Mouse (Mus musculus) limb, embryonic 15.5 days (tissue): ENCODE data around the gene Elovl6. TPM values are rescaled to one million over a fixed set of nuclear protein-coding genes. Genes with fewer than 3 reads are reported as not detected.

ENCODE experiments used
- ATAC-seq: fragments of 200-750 bp; cut with Nextera tagmentation; 2 replicates; pipeline ENCODE4 v1.8.0; 2017; ENCODE audit warnings: low read depth, moderate TSS enrichment; ENCODE audit not compliant: insufficient number of reproducible peaks, low FRiP score, low TSS enrichment
- H3K27ac ChIP-seq: fragments of 300-500 bp; sonication (generic); 2 replicates; pipeline ENCODE4 v1.5.1; 2015; ENCODE audit warnings: moderate library complexity, mild to moderate bottlenecking, inconsistent platforms
- H3K27me3 ChIP-seq: fragments of 300-500 bp; sonication (generic); 2 replicates; pipeline ENCODE4 v1.6.1; 2015; ENCODE audit warnings: inconsistent platforms
- H3K36me3 ChIP-seq: fragments of 300-500 bp; sonication (generic); 2 replicates; pipeline ENCODE4 v1.6.1; 2015; ENCODE audit warnings: inconsistent platforms
- H3K4me1 ChIP-seq: fragments of 300-500 bp; sonication (generic); 2 replicates; pipeline ENCODE4 v1.6.1; 2015; ENCODE audit warnings: inconsistent platforms
- H3K4me2 ChIP-seq: fragments of 300-500 bp; sonication (generic); 2 replicates; pipeline ENCODE4 v1.6.1; 2015; ENCODE audit warnings: mild to moderate bottlenecking, inconsistent platforms
- H3K4me3 ChIP-seq: fragments of 300-500 bp; sonication (generic); 2 replicates; pipeline ENCODE4 v1.5.1; 2015; ENCODE audit warnings: mild to moderate bottlenecking, inconsistent platforms
- H3K9ac ChIP-seq: fragments of 300-500 bp; sonication (generic); 2 replicates; pipeline ENCODE4 v1.6.1; 2015; ENCODE audit warnings: inconsistent platforms
- H3K9me3 ChIP-seq: fragments of 300-500 bp; sonication (generic); 2 replicates; pipeline ENCODE4 v1.6.1; 2016; ENCODE audit warnings: inconsistent platforms
- WGBS: fragments of 180-500 bp; shearing (Covaris S2); methylation state at CpG from one replicate; pipeline ENCODE4 v1.1.7; 2015; 5-methylcytosine and 5-hydroxymethylcytosine counted together
- polyA plus RNA-seq: library from polyadenylated mRNA; unstranded; fragments of >200 nt; fragmentation: Nextera tagmentation; extraction: Ambion mirVana; gene quantifications from 2 replicates; pipeline ENCODE4 v1.2.1, GENCODE M21; 2015

The Elovl6 gene
- polyA plus RNA-seq, 1 experiment from 2014 or later: 23.3 TPM

DNA sequence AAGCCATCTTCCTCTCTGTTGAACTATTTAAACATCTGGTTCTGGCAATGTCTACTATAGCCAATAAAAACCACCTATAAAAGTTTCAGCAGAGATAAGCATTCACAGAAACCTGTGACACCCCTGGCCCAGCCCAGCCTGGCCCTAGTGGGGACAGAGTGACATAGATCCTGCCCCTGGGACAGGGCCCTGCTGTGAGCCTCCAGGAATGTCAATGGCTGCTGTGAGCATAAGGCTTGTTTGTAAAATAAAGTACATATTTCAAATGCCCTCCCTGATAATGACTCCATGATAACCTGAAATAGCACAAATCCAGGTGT, 118.1 kb downstream of the Elovl6 start:
- no peak for ATAC-seq
- H3K27me3 ChIP-seq: no peaks in the 10 kb centered on the region

DNA sequence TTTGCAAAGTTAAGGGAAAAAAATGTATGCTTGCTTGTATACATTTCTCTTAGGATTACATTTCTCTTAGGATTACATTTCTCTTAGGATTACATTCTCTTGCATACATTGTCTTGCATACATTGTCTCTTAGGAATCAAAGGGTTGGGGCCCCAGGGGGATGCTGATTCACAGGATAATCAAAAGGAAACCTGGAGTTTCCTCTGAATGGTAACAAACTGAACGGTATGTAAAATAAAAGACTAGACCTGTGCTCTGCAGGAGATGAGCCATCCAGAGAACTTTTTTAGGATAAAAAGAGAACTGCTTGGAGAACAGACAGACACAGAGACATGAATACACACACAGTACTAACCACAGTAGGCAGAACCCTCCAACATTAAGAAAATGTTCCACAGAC, 118.8 kb downstream of the Elovl6 start:
- 42% methylated on average over 1 of the region's 1 CpGs for WGBS

More for the DNA sequence above, 118.1 kb downstream of the Elovl6 start:
- no peak overlapping the region for H3K9ac ChIP-seq
- H3K4me2 ChIP-seq: no peak overlapping the region
- H3K27ac ChIP-seq: no peak overlapping the region
- H3K36me3 ChIP-seq: no peaks in the 10 kb centered on the region
- no peak overlapping the region for H3K4me3 ChIP-seq
- peaks cover 31% of the 10 kb centered on the region for H3K4me1 ChIP-seq
- no peaks in the 10 kb centered on the region for H3K9me3 ChIP-seq

DNA sequence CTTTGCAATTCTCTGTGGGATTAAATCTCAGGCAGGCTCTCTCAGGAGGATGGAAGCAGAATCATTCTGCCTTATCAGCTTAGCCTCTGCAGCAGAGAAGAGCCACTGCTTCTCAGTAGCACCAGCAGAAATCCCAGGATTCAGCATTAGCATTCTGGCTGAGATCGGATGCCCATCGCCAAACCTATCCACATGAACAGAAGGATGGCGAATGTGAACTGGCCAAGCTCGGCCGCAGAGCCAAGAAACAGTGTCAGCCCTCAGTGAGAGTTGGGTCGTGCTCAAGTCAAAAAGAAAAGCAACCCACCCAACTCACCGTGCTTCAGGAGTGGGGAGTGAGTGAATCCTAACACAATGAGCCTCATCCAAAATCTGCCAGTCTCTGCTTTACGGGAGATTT, 119.6 kb downstream of the Elovl6 start:
- Histone ChIP-seq H3K27ac (no peak overlapping the region), H3K4me3 (no peak overlapping the region), H3K36me3 (no peaks in the 10 kb centered on the region), H3K4me2 (no peak overlapping the region), H3K9me3 (no peaks in the 10 kb centered on the region), H3K4me1 (peaks cover 22% of the 10 kb centered on the region), H3K9ac (no peak overlapping the region), H3K27me3 (no peaks in the 10 kb centered on the region)
- 92% methylated on average over 8 of the region's 8 CpGs for WGBS
- ATAC-seq: no peak

More for the DNA sequence above, 118.8 kb downstream of the Elovl6 start:
- Histone ChIP-seq H3K9ac (no peak overlapping the region), H3K4me3 (no peak overlapping the region), H3K27ac (no peak overlapping the region), H3K9me3 (no peaks in the 10 kb centered on the region), H3K36me3 (no peaks in the 10 kb centered on the region), H3K4me1 (peaks cover 25% of the 10 kb centered on the region), H3K27me3 (no peaks in the 10 kb centered on the region), H3K4me2 (no peak overlapping the region)
- ATAC-seq: no peak

DNA sequence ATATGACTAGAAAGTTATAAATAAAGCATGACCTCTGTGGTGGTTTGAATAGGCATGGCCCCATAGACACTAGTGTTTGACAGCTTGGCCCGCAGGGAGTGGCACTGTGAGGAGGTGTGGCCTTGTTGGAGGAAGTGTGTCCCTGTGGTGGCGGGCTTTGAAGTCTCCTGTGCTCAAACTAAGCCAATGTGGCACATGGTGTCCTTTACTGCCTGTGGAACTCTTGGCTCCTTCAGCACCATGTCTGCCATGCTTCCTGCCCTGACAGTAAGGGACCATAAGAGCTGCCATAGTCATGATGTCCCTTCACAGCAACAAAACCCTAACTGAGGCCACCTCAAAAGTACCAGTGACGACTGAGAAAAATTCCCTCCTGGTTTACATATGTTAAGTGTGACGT, 120.3 kb downstream of the Elovl6 start:
- peaks cover 19% of the 10 kb centered on the region; the same call in 1 of the 2 replicates for H3K4me1 ChIP-seq
- no peak overlapping the region for H3K27ac ChIP-seq
- H3K4me2 ChIP-seq: no peak overlapping the region
- H3K9me3 ChIP-seq: no peaks in the 10 kb centered on the region
- H3K36me3 ChIP-seq: no peaks in the 10 kb centered on the region
- H3K9ac ChIP-seq: no peak overlapping the region
- H3K4me3 ChIP-seq: no peak overlapping the region
- H3K27me3 ChIP-seq: no peaks in the 10 kb centered on the region
- ATAC-seq: no peak
- WGBS: 84% methylated on average over 4 of the region's 4 CpGs

DNA sequence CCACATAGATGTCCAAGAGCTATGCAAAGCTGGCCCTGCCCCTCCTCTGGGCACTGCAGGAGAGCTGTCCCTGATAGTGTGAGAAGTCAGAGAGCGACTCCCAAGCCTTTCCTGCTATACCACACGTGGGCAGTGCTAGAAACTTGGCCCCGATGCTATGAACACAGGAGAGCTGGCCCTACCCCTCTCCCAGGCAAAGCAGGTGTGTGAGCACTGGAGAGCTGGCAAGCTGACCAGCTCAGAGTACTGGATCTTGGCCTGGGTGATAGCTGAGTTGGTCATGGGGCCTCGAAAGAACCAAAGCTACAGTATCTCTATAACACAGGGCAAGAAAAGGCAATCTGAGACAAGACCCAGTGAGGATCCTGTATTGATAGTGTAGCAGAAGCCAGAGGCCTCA, 124.4 kb downstream of the Elovl6 start:
- Histone ChIP-seq H3K4me2 (no peak overlapping the region), H3K27ac (no peak overlapping the region), H3K9me3 (no peaks in the 10 kb centered on the region), H3K36me3 (no peaks in the 10 kb centered on the region), H3K4me1 (no peaks in the 10 kb centered on the region), H3K27me3 (no peaks in the 10 kb centered on the region), H3K4me3 (no peak overlapping the region), H3K9ac (no peak overlapping the region)
- 71% methylated on average over 4 of the region's 4 CpGs for WGBS
- no peak for ATAC-seq

DNA sequence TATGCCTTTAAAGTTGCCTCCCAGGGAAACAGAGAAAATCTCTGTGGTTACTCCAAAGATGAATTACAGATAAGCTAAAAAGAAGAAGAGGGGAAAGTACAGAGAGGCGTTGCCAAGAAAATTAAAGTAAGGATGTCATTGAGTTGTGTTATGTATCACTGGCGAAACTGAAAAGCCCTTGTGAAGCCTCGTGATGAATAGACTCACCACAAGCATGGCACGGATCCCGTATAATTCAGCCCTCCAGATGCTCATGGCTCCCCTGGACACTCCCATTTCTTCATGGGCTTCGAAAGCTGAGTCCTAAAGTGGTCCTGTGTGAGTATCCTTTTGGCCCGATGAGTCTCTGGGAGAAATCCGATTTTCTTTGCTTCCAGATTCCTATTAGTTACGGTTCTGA, 125.1 kb downstream of the Elovl6 start:
- Histone ChIP-seq H3K27me3 (no peaks in the 10 kb centered on the region), H3K4me1 (no peaks in the 10 kb centered on the region), H3K27ac (no peak overlapping the region), H3K4me2 (no peak overlapping the region), H3K4me3 (no peak overlapping the region), H3K9me3 (no peaks in the 10 kb centered on the region), H3K36me3 (no peaks in the 10 kb centered on the region), H3K9ac (no peak overlapping the region)
- no peak for ATAC-seq
- 89% methylated on average over 9 of the region's 9 CpGs for WGBS

DNA sequence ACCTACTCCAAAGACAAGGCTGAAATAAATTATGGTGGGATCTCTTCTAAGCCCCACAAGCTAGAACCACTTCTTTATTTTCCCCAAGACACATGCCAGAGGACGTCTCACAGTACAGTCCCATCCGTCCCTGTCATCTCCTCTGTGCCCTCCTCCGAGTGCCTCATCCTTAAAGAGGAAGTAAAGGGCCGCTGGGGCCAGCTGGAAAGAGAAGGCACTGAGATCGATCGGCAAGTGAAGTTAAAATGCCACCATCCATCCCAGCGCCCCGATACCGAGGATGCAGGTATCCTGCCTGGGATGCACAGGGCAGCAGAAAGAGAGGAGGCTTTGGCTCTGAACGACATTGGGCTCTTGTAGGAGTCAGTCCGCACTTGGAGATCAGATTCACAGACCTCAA, 125.6 kb downstream of the Elovl6 start:
- H3K9ac ChIP-seq: no peak overlapping the region
- no peaks in the 10 kb centered on the region for H3K36me3 ChIP-seq
- H3K9me3 ChIP-seq: no peaks in the 10 kb centered on the region
- no peaks in the 10 kb centered on the region for H3K27me3 ChIP-seq
- WGBS: 87% methylated on average over 11 of the region's 11 CpGs
- no peak for ATAC-seq
- H3K27ac ChIP-seq: no peak overlapping the region
- H3K4me3 ChIP-seq: no peak overlapping the region
- no peak overlapping the region for H3K4me2 ChIP-seq
- no peaks in the 10 kb centered on the region for H3K4me1 ChIP-seq

DNA sequence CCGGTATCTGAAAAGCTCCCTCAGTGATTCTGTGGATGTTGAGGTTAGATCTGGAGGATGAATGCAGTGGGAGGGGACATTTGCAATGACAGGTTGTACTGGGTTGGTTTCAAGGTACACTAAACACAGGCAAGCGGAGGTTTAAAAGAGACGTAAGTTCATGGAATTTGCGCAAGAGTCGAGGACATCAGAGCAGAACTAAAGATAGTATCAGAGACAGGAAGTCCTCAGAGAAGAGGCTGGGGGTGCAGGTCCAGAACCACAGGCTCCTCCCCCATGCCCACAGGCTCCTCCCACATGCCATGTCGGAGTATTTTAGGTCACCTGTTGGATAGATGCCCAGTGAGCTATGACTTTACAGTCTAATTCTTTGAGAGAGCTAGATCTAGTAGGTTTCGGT, 126.6 kb downstream of the Elovl6 start:
- no peaks in the 10 kb centered on the region for H3K27me3 ChIP-seq
- H3K36me3 ChIP-seq: no peaks in the 10 kb centered on the region
- no peak for ATAC-seq
- WGBS: 86% methylated on average over 7 of the region's 7 CpGs
- H3K27ac ChIP-seq: no peak overlapping the region
- H3K4me2 ChIP-seq: no peak overlapping the region
- H3K4me3 ChIP-seq: no peak overlapping the region
- no peaks in the 10 kb centered on the region for H3K9me3 ChIP-seq
- H3K4me1 ChIP-seq: no peaks in the 10 kb centered on the region
- no peak overlapping the region for H3K9ac ChIP-seq

DNA sequence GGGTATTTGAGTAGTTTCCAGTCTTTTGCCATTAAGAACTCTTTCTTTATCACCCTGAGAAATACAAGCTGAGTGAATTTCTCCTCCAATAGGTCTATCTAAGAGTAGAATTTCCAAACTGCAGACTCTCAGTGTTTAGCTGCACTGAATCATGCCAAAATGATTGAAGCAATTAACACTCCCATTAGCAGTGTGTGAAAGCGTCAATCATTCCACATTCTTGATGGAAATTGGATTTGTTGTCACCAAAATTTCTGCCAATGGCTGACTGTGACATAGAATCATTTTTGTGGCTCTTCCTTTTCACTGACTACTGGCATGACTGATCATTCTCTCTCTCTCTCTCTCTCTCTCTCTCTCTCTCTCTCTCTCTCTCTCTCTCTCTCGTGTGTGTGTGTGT, 131.8 kb downstream of the Elovl6 start:
- Histone ChIP-seq H3K27ac (no peak overlapping the region), H3K4me1 (no peaks in the 10 kb centered on the region), H3K36me3 (no peaks in the 10 kb centered on the region), H3K9ac (no peak overlapping the region), H3K27me3 (no peaks in the 10 kb centered on the region), H3K4me2 (no peak overlapping the region), H3K9me3 (no peaks in the 10 kb centered on the region), H3K4me3 (no peak overlapping the region)
- no peak for ATAC-seq
- WGBS: 70% methylated on average over 1 of the region's 2 CpGs

DNA sequence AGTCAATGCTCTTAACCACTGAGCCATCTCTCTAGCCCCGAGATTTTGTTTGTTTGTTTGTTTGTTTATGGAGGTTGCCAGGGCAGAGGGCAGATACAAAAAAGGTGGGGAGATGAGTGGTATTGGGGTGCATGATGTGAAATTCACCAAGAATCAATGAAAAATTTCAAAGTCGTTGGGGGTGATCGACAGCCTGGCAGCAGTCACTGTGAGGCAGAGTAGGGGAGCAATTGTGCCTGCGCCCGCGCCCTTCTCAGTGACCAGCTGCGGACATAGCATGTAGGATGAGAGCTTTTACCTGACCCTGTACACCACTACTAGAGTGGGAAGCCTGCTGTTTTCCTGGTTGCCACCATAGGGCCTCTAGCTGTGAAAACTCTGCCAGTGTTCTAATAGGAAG, 143.8 kb downstream of the Elovl6 start:
- no peaks in the 10 kb centered on the region for H3K27me3 ChIP-seq
- no peak overlapping the region for H3K4me2 ChIP-seq
- H3K9me3 ChIP-seq: no peaks in the 10 kb centered on the region
- 89% methylated on average over 7 of the region's 7 CpGs for WGBS
- H3K4me3 ChIP-seq: no peak overlapping the region
- ATAC-seq: no peak
- peaks cover 5% of the 10 kb centered on the region; the same call in 1 of the 2 replicates for H3K4me1 ChIP-seq
- H3K9ac ChIP-seq: no peak overlapping the region
- H3K36me3 ChIP-seq: no peaks in the 10 kb centered on the region
- H3K27ac ChIP-seq: no peak overlapping the region

DNA sequence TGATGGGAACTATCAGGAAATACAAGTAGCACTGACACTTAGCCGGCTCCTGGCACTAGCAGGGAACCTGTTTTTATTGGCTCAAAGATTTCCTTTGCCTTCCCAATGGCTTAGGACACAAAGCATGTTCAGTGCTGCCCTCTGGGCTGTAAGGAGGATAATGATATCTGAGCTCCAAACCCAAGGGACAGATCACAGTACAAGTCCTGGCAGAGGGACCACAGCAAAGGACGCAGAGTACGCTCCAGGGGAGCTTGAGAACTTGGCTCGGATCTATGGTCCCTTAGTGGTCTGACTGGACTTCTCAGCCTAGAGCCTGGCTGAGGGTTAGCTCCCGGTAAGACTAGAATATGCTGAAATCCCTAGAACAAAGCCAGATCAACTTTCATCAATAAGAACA, 148.1 kb downstream of the Elovl6 start:
- Histone ChIP-seq H3K27ac (no peak overlapping the region), H3K4me3 (no peak overlapping the region), H3K27me3 (no peaks in the 10 kb centered on the region), H3K9ac (no peak overlapping the region), H3K36me3 (no peaks in the 10 kb centered on the region), H3K4me1 (peaks cover 5% of the 10 kb centered on the region; the same call in 1 of the 2 replicates), H3K4me2 (no peak overlapping the region), H3K9me3 (no peaks in the 10 kb centered on the region)
- WGBS: 44% methylated on average over 5 of the region's 5 CpGs
- ATAC-seq: no peak

DNA sequence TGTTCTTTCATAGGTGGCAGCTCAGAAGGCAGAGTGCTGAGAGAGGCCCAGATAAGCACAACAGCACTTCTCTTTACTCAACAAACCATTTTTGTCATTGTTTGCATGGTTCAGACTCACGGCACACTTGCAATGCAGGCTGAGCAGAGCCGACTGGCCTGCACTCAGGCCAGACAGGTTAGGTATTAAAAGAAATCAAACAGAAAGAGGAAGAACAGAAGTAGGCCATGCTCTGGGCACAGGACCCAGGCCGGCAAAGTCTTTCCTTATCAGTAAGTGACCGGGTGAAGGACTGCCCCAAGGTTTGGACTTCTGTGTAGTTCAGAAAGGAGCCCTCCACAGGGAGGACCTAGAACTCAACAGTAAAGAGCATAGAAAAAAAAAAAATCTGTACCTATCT, 149.7 kb downstream of the Elovl6 start:
- ATAC-seq: no peak
- Histone ChIP-seq H3K4me2 (no peak overlapping the region), H3K36me3 (no peaks in the 10 kb centered on the region), H3K27ac (no peak overlapping the region), H3K4me3 (no peak overlapping the region), H3K27me3 (no peaks in the 10 kb centered on the region), H3K9me3 (no peaks in the 10 kb centered on the region), H3K4me1 (peaks cover 5% of the 10 kb centered on the region; the same call in 1 of the 2 replicates), H3K9ac (no peak overlapping the region)
- 96% methylated on average over 4 of the region's 4 CpGs for WGBS

DNA sequence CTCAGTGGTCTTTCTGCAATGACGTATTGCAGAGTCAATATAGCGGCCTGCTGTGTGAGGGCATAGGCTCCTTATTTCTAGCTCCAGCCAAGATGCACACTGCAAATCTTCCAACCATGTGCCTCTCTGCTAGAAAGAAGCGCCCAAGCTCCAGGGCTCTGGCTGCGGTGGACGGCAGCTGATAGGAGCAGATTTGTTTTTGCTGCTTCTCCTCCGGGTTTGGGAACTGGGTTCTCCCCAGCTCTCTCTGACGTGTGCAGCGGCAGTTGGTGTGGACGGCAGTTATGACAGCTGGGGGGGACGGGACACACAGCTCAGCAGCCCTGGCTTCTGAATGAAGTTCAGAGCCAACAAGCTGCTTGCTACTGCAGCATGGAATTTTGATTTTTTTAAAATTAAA, 150.2 kb downstream of the Elovl6 start:
- Histone ChIP-seq H3K4me2 (no peak overlapping the region), H3K27ac (no peak overlapping the region), H3K9me3 (no peaks in the 10 kb centered on the region), H3K27me3 (no peaks in the 10 kb centered on the region), H3K4me3 (no peak overlapping the region), H3K4me1 (peaks cover 5% of the 10 kb centered on the region; the same call in 1 of the 2 replicates), H3K36me3 (no peaks in the 10 kb centered on the region), H3K9ac (no peak overlapping the region)
- WGBS: 80% methylated on average over 10 of the region's 10 CpGs
- no peak for ATAC-seq
